Mouse (Mus musculus): ENCODE data around the gene Ajap1. TPM values are rescaled to one million over a fixed set of nuclear protein-coding genes. Genes with fewer than 3 reads are reported as not detected.

Gene Ajap1
- total RNA-seq, 2 experiments from 2014 or later, result 0.12 to 0.51 TPM

DNA sequence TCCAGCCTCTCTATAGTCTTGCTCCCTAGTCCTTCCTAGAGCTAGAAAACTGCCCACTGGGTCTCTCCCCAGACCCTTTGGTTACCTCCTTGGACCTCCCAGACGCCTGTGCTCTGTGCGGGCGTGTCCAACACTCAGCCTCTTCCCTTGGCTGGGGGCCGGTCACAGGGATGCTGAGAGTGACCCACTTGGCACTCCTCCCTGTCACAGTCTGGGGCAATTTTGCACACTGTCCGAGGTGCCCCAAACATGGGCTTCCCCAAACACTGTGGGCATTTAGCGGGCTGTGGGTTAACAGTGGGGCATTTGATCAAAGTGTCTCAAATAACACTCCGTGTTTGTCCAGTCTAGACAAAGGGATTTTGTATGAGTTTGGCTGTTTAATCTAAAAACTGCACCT is 29.1 kb downstream of the Ajap1 start:
- no peak for DNase-seq

DNA sequence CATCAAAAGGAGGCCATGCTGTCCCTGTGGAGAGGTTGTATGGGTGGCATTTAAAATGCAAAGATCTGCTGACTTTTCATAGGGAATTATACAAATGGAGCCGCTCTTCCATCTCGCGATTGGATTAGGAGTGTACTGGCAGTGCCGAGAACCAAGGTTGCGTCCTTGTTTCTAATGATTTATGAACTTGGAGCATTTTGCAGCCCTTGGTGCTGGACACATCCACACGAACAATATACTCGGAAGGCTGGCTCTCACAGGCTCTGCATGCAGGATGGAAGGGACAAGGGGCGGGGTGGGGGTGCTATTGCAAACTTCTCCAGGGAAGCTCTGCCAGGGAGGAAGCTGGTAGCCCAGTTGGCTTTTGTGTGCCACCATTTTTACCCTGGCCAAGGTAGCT is 31.1 kb downstream of the Ajap1 start:
- DNase-seq, result no peak

DNA sequence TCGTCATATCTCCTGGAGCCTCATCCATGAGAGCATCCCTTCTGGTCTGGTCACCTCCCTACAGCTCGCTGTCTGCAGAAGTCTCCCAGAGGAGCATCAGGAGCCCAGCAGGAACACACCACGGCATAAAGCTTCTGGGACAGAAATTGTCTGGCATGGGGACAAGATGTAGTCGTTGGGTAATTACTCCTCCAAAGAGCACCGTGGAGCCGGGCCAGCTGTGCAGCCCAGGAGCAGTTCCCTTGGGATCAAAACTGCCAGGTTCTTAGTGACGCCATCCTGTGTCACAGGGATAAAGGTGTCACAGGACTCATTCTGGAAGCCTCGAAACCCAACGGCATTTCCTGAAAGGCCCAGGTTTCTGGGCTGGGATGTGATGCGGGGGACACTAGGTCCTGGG is 40.1 kb downstream of the Ajap1 start:
- no peak for DNase-seq

DNA sequence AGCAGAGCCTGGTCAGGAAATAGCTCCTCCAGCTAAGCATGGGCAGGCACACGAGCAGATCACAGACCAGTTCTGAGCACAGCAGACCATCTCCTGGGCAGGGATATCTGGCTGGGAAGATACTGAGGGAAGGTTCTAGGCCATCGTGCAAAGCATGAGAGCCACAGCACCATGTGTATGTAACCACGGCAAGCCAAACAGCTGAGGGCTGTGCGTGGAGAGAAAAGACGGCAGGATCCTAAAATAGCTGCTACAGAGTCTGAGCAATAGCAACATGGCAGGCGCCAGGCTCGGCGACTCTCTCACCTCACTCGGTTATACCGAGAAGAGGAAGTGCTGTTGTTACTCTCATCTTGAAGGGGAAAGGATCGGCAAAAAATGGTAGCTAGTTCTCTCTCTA is 42.7 kb downstream of the Ajap1 start:
- no peak for DNase-seq

DNA sequence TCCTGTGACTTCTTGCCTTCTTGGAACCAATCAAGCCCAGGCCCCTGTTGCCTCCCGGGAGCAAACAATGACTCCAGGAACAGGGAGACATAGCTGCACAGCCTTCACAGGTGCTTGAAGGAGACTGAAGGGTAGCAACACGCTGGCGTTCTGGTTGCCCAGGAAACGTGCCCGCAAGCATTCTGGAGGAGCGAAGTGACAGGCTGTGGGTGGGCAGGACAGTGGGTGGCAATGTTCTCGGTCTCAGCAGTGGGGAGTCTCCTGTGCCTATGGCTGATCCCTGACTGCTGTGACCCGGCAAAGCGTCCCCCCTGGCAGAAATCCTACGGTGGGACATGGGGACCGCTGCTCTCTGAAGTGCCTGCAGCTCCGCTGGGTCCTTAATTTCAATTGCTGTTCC is 43.6 kb downstream of the Ajap1 start:
- DNase-seq, result no peak

DNA sequence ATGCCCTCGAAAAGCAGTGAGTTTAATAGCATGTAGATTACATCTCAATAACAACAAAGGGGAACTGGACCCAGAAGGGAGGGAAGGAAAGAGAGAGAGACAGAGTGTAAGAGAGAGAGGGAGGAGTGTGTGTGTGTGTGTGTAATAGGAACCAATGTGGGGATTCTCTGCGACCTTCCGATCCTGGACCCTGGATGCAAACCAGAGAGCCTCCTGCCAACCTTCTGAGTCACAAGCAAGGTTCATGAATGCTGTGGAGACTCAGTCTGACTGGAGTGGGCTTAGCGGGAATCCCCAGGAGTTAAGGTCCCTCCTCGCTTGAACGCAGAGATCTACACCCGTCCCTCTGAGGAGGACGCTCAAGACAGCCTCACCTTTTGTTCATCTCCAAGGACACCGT is 45.4 kb downstream of the Ajap1 start:
- DNase-seq, result no peak

DNA sequence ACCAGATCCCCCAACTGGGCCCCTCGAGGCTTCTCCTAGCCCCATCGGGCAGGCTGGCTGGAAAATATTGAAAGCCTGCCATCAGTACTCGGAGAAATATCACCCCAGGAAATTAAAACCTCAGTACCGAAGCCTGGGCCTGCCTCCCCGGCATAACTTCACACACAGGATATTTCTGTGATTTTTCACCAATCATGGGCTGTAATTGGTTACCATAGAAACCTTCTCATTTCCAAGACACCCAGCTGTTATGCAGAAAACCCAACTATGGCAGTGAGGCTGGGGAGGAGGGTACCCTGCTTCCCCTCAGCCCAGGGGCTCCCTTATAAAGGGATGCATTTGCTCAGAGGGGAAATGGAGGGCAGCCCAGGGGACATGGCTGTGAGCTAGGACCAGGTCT is 46.7 kb downstream of the Ajap1 start:
- no peak for DNase-seq

DNA sequence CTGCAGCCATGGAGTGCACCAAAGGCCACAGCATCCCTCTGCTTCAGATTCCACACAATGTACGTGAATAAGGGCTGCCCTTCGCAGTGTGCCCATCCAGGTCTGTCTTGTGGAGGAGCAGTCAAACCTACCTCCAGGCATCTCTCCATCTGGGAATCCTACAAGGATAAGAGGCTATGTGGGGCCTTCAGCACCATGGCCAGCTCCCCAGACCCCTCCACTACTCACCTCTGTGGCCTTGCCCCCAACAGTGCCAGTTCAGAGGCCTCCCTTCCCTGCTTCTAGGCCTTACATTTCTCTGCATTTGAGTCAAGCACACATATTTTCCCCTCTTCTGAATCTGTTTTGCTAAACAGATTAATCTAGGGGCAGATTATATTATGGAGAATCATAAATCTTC is 52.6 kb downstream of the Ajap1 start:
- DNase-seq, result no peak

DNA sequence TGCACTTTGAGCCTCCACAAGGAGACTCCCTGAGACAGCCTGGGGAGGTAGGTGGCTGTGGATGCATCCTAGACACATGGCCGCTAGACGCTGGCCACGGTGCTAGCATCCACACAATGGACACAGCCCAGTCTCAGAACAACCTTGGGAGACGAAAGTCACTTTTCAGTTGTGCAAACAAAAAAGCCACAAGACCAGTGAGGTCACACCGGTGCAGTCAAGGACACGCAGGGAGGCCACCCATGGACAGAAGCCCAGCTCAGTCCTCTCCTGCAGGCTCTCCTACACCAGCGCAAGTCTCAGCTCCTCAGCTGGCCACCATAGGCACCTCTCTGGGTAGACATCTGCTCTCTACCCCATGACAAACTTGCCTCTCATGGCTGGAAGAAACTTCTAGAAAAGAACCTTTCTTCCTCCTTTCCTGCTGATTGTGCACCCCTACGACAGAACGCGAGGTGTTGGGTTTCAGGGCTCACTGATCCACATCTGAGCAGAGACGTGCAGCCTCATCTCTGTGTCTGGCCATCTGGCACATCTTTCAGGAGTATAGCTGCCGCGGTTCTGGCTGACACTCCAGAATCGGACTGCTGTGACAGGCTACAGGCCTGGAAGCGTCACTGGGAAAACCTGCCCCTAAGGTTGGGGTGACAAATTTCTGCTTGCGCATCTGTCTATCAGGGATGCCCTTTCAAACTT is 56.5 kb downstream of the Ajap1 start:
- no peak for DNase-seq

DNA sequence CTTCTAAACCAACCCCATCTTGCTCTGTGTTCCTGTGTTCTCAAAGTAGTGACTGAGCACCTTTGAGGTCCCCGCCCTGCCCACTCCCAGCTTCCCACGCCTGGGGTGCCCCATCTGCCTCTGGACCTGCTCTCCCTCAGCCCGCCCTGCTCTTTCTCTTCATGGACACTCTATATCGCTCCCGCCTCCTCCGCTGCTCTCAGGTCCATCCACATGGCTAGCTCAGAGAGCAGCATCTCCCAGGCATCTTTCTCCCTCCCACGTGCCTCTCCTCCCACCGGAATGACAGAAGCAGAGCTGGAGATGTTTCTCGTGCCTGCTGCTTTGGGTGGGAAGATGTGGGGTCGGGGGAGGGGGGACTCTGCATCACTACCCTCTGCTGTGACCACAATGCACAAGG is 58.3 kb downstream of the Ajap1 start:
- no peak for DNase-seq

DNA sequence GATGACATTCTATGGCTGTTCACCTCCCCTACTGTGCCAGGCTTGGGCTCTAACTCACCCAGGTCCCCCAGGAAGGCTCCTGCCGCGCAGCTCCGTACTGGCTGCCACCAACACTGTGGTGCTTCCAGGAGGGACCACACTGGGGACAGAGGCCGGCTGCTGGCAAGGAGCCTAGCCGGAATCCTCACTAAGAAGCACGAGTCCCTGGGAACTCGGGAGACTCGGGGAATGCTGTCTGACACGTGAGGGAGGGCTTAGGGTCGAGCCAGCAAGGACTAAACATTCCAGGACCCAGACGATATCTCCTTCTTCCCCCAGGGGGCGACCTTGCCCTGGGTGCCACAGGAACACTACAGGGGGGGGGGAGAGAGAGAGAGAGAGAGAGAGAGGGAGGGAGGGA is 64.7 kb downstream of the Ajap1 start:
- DNase-seq, result peak; percentile 5 to 16

DNA sequence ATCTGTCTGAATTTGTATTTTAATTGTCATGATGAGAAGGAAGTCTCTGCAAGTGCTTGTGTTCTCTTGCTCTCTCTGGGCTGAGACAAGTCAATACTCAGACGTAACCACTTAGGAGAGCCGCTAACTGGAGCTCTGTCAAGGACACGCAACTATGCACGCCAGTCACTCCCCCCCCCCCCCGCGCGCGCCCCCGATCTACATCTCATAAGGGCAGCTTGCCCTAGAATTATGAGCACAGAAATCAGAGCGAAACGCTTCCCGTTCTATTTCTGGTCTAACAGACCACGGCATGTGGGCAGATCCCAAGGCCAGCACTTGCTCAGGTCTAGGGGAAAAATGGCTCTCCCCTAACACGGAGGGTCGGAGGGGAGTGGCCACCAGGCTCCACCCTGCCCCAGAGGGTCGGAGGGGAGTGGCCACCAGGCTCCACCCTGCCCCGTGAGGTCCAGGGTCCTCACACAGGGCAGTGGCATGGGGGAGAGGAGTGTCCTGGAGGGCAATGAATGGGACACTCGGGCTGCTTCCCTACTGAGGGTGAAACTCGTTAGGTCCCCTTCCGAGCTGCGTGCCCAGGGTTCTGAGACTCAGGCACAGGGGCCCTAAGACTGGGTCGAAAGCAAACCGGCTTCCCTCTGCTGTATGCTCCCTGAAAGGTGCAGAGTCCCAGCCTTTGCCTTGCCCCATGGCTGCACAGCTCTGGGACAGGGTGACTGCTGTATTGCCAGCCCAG is 65.3 kb downstream of the Ajap1 start:
- DNase-seq, result no peak

DNA sequence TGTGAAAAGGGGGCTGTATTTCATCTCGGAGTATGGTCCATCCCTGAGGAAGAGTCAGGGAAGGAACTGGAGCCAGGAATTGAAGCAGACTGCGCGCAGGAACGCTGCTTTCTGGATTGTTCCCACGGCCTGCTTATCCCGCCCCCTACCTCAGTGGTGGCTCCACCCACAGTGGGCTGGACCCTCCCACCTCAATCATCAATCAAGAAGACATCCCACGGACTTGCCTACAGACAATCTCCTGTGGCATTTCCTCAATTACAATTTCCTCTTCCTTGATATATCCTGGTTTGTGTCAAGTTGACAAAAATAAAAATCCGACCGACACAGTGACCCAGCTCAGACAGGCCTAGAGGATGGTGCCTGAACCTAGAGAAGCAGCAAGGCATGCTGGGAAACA is 66.5 kb downstream of the Ajap1 start:
- peak in 1 of 2 experiments; percentile 10 for DNase-seq

DNA sequence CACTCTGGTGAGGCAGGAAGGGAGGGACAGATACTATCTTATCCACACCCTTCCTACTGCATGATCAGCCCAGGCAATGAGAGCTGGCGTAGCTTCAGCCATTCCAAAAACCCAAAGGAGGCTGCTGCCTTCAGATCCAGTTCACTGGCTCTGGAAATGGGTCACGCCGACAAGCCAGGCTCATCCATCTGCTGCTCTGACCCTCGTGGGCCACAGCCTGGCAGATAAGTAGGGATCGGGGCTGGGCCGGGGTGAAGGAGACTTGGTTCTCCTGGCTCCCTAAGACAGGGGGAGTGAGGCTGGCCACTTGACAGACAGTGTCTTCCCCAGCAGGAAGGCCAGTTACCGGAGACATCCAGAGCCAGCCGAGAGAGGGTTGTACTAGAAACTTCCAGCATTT is 84.2 kb downstream of the Ajap1 start:
- DNase-seq, result no peak

DNA sequence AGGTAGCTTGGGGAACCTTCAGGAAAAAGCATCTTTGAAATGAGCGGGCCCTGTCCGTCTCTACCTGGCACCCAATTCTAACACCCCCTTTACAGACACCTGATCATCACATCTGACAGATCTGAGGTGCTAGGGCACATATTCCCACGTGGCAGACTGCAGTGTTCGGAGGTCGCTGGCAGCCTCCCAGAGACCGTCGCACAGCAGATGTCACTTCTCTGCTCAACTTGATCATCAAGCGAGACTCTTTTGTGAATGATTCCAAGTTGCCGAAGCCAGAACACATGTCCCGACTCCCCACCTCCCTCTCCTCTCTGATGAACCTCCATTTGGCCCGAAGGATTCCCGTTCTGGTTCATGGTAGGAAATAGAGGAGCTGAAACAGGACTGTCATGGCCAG is 95.1 kb downstream of the Ajap1 start:
- no peak for DNase-seq

DNA sequence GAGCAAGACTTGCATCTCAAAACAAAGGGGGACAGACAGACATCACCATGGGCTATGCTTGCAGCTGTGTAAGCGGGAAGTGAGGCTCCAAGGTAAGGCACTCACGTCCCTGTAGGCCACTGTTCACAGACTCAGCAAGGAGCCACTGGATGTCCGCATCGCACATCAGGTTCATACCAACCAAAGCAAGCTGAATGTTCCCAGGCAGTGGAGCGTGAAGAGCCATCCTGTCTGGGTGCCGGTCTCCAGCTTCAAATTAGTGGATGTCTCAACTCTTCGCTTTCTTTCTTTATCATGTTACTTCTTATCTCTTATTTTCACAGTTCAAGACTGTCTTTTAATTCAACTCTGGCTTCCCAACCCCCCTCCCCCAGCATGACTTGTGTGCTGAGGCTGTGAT is 101.2 kb downstream of the Ajap1 start:
- no peak for DNase-seq

DNA sequence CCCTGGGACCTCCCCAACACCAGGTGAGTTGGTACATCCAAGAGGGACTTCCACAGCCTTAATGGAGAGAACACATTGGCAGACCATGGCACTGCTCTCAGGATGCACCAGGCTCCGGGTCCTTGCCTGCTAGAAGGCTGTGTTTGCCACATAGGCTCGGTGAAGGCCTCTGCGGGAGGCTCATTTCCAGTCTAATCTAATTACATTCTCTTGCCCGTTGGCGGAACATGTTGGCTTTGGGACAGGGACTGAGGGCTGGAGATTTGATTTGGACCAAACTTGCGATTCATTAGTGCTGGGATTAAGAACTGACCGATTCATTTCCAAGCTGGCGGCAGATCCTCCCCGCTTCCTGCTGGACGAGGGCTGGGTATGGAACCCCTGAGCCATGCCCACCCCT is 101.7 kb downstream of the Ajap1 start:
- no peak for DNase-seq

DNA sequence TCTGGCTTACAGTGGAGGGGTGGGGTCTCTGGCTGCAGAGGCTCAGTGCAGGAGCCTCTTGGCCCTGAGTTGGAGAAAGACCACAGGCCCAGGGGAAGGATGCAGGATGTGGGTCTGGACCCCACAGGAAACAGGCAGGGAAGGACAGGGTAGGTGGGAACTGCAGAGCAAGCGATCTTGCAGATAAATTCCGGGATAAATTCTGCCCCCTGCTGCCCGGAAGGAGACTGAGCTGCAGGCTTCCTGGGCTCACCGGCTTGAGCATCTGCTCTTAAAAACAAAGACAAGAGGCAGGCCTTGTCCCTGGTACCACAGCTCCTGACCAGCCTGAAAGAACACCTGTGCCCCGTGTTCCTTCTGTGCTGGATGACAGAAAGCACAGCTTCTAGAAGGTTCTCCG is 104.6 kb downstream of the Ajap1 start:
- peak; percentile 6 to 14 for DNase-seq

DNA sequence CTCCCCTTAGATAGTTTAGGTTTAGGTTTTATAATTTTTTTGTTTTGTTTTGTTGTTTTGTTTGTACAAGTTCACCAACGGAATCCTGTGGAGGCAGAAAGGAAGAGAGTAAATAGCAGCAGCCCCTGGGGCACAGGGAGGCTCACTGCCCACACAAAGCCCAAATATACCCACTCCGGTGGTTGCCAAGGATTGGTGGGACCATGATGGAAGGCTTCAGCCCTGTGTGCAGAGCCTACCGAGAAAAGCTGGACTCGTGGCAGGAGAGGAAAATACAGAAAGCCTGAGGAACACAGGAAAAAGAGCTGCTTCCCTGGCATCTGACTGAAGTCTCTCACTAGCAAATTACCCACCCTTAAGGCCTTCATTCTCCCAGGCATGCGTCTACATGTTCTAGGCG is 108.4 kb downstream of the Ajap1 start:
- DNase-seq, result no peak

DNA sequence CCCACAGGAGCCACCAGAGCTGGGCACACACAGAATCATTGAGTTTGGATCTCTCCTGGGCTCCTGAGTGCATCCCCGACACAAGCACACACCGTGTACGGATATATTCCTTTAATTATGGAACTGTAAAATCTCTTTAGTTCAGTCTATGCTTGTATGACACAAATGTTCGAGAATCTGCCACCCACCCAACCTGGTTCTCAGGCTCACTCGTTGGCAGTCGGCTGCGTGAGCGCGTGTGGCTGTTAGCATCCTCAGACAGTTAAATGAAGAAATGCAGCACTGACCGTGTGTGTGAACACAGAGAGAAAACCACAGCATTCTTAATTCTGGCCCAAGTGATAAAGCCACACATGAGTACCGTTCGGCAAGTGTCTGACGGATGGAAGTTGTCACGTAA is 109.5 kb downstream of the Ajap1 start:
- no peak for DNase-seq

DNA sequence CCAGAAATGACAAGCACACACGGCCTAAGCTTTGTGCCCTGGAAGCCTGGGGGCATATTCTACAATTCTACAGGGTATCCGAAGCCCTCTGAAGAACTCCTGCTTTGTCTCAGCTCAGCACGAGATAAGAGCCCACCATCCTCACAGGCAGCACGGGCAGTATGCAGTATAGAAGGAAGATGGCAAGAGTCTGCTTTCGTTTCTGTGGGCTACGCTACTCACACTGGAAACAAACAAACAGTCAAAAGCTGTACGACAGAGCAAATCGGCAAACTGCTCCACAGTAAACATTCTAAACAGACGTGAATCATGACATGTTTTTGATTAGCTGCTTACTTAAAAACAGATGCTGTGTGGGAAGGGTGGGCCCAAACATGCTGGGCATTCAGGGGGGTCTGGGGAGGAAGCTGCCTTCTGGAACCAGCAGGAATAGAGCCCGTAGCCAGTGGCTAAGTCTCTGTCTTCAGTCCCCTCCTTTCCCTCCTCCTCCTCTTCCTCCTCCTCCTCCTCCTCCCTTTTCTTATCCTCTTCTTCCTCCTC is 113.9 kb downstream of the Ajap1 start:
- no peak for DNase-seq

DNA sequence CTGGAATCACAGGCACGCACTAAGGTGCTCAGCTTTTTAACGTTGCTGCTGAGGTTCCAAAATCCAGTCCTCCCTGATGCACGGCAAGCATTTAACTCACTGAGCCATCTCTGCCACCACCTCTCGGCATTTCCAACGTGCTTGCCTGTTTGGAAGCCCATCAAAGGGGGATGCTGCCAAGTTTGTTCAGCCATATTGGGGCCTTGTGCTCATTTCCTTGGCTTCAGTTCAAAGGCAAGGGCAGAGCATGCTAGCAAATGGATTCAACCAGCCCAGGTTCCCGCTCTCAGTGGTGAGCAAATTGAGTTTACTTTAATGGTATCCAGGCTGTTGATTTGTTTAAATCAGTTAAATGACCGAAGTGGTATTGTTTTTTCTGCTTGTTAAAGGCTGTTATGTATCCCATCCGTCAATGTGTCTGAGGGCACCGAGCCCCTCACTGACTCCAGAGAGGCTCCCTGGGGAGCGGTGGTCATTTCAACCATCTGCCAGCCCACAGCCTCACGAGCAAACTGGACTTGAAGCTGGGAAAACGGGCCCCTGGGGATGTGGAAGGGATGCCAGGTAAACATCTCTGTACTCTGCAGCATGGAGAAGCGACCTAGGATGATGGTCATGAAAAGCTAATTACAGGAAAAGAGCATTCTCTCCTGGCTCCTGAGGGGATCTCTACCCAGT is 121.6 kb downstream of the Ajap1 start:
- peak in 1 of 2 experiments; percentile 4 for DNase-seq

DNA sequence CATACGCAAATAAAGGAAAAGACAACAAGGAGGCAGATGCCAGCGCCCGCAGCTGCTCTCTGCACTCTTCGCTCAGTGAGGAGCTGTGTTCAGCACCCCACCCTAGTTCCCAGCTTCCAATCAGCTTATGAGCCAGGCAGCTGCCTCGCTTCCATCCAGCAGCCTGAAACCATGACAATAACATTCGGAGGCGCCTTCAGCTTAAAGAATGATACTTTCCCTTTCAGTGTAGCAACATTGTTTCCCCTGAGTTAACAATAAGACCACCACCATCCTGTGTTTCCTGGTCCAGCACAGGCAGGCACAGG is 124.4 kb downstream of the Ajap1 start:
- no peak for DNase-seq

Measured in heart, adult 18-20 months (tissue).